Mouse (Mus musculus): Measurements from ENCODE around the gene Plxna4. TPM values are rescaled to one million over a fixed set of nuclear protein-coding genes. Genes with fewer than 3 reads are reported as not detected.
A peak's percentile ranks its signal among the peaks of the same experiment; 100 is the strongest.
"Not testable (repeated sequence)": the region's sequence is repeated elsewhere in the genome, so short reads cannot be mapped to it uniquely, and the experiment has no call there.

Gene Plxna4
- polyA plus RNA-seq, 1 experiment from 2014 or later = 14.0 TPM

GRCm38 (mm10) chr6:32526762-32527161 lies 61.2 kb downstream of the Plxna4 start:
- Histone ChIP-seq H3K27ac (ENCODE audit: low read depth, low read length) (no peak overlapping the region), H3K4me3 (ENCODE audit: low read length) (no peak overlapping the region), H3K27me3 (replicated peaks; ENCODE audit: control insufficient read depth, insufficient read depth, low read length) (no peaks in the 10 kb centered on the region), H3K9ac (ENCODE audit: low read depth, low read length) (no peak overlapping the region), H3K4me1 (ENCODE audit: control insufficient read depth, insufficient read depth, low read depth, low read length) (no peaks in the 10 kb centered on the region), H3K4me2 (ENCODE audit: low read length) (no peak overlapping the region), H3K36me3 (ENCODE audit: control insufficient read depth, insufficient read depth, low read length) (0 out of 2 replicates have a peak, but pooled peaks cover 2% of the 10 kb centered on the region), H3K9me3 (ENCODE audit: control insufficient read depth, low read length) (no peaks in the 10 kb centered on the region)
- ATAC-seq = no peak
- WGBS = 70% methylated on average over 5 of the region's 5 CpGs

DNA sequence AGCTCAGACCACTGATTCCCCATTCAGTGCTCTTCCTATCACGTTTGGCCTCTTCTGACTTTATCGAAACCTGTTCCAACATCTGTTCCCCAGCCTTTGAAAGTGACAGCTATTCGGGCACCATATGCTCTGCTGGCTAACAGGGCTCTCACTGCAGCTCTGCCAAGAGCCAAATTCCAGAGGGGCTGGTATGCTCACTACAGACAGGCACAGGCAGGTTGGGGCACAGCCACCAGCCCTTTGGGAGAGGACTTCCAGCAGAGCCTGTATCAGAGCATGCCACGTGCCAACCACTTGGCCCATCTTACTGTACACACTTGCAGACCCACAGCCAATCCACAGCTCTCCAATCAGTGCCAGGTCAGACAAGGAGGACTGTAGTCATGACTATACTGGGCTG lies 67.9 kb downstream of the Plxna4 start:
- peak; percentile 79 for ATAC-seq

DNA sequence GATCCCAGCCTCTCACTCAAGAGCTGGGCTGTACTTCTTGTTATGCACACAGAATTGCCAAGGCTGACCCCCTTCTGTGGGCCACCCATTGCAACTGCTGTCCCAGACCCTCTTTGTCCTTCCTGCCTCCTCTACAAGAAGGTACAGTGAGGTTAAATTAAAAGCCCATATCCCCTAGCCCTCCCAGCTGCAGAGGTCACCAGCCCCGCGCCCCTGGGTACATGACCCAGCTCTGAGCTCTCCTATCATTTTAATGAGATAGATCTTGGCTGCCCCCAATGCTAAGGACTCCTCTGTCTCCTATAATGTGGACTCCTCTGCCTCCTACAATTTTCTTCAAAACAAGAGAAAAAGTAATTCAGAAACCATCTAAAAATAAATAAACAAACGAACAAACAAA lies 69.4 kb downstream of the Plxna4 start:
- Histone ChIP-seq H3K9me3 (ENCODE audit: control insufficient read depth, low read length) (no peaks in the 10 kb centered on the region), H3K36me3 (ENCODE audit: control insufficient read depth, insufficient read depth, low read length) (peaks cover 11% of the 10 kb centered on the region), H3K4me3 (ENCODE audit: low read length) (no peak overlapping the region), H3K27ac (ENCODE audit: low read depth, low read length) (no peak overlapping the region), H3K9ac (ENCODE audit: low read depth, low read length) (no peak overlapping the region), H3K4me2 (ENCODE audit: low read length) (no peak overlapping the region), H3K4me1 (ENCODE audit: control insufficient read depth, insufficient read depth, low read depth, low read length) (no peaks in the 10 kb centered on the region), H3K27me3 (replicated peaks; ENCODE audit: control insufficient read depth, insufficient read depth, low read length) (no peaks in the 10 kb centered on the region)
- no peak for ATAC-seq
- WGBS = 96% methylated on average over 3 of the region's 3 CpGs

More for the DNA sequence above, 67.9 kb downstream of the Plxna4 start:
- H3K27ac ChIP-seq (ENCODE audit: low read depth, low read length) = no peak overlapping the region
- 38% methylated on average over 4 of the region's 4 CpGs for WGBS
- H3K4me2 ChIP-seq (ENCODE audit: low read length) = no peak overlapping the region
- no peaks in the 10 kb centered on the region for H3K27me3 ChIP-seq (replicated peaks; ENCODE audit: control insufficient read depth, insufficient read depth, low read length)
- no peaks in the 10 kb centered on the region for H3K9me3 ChIP-seq (ENCODE audit: control insufficient read depth, low read length)
- no peaks in the 10 kb centered on the region for H3K4me1 ChIP-seq (ENCODE audit: control insufficient read depth, insufficient read depth, low read depth, low read length)
- peaks cover 11% of the 10 kb centered on the region for H3K36me3 ChIP-seq (ENCODE audit: control insufficient read depth, insufficient read depth, low read length)
- H3K9ac ChIP-seq (ENCODE audit: low read depth, low read length) = no peak overlapping the region
- no peak overlapping the region for H3K4me3 ChIP-seq (ENCODE audit: low read length)

DNA sequence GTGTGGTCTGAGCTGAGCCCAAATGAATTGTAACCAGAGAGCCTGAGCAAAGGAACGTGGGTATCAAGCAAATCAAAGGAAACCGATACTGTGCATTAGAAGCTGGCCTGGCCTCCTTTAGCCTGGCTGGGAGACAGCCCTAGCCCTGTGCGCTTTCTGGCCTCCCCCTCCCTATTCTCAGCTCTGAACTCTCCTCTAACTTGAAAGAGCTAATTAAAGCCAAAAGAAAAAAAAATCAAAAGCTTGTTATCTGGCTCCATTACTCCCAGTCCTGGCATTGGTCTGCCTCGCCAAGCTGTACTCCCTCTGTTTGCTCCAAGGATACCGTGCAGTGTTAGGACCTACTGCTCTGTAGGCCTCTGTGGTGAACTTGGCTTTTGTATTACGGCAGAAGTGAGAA lies 73.9 kb downstream of the Plxna4 start:
- Histone ChIP-seq H3K36me3 (ENCODE audit: control insufficient read depth, insufficient read depth, low read length) (peaks cover 11% of the 10 kb centered on the region), H3K9me3 (ENCODE audit: control insufficient read depth, low read length) (no peaks in the 10 kb centered on the region), H3K4me1 (ENCODE audit: control insufficient read depth, insufficient read depth, low read depth, low read length) (no peaks in the 10 kb centered on the region), H3K27ac (ENCODE audit: low read depth, low read length) (no peak overlapping the region), H3K27me3 (replicated peaks; ENCODE audit: control insufficient read depth, insufficient read depth, low read length) (no peaks in the 10 kb centered on the region), H3K9ac (ENCODE audit: low read depth, low read length) (no peak overlapping the region), H3K4me3 (ENCODE audit: low read length) (no peak overlapping the region), H3K4me2 (ENCODE audit: low read length) (no peak overlapping the region)
- 54% methylated on average over 6 of the region's 6 CpGs for WGBS
- ATAC-seq = 0 out of 2 replicates have a peak, but pooled peaks have one; percentile 21

- Histone ChIP-seq H3K36me3 (ENCODE audit: control insufficient read depth, insufficient read depth, low read length) (peaks cover 9% of the 10 kb centered on the region), H3K4me3 (ENCODE audit: low read length) (no peak overlapping the region), H3K27me3 (replicated peaks; ENCODE audit: control insufficient read depth, insufficient read depth, low read length) (no peaks in the 10 kb centered on the region), H3K4me1 (ENCODE audit: control insufficient read depth, insufficient read depth, low read depth, low read length) (no peaks in the 10 kb centered on the region; the same call in 1 of the 2 replicates), H3K27ac (ENCODE audit: low read depth, low read length) (no peak overlapping the region), H3K9ac (ENCODE audit: low read depth, low read length) (no peak overlapping the region), H3K4me2 (ENCODE audit: low read length) (no peak overlapping the region), H3K9me3 (ENCODE audit: control insufficient read depth, low read length) (no peaks in the 10 kb centered on the region)
- 76% methylated on average over 1 of the region's 1 CpGs for WGBS
- ATAC-seq = no peak
Measured at GRCm38 (mm10) chr6:32512010-32512409, 76.0 kb downstream of the Plxna4 start.

DNA sequence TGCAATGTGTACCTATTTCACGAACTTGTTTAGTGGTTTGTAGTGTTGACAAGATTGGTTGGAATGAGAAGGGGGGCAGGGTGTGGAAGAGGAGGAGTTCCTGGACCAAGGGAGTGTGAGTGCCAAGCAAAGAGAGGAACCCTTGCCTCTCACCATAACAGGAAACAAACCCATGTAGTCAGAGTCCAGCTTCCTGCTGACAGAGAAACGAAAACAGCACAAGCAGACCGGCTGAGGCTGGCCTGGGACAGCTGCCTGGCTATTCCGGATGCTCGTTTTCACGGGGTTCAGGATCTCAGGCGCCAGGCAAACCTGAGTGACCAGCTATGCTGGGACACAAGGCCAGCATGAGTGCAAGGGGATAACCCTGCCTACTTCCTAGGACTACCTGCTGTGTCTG lies 77.1 kb downstream of the Plxna4 start:
- ATAC-seq = no peak
- Histone ChIP-seq H3K4me1 (ENCODE audit: control insufficient read depth, insufficient read depth, low read depth, low read length) (no peaks in the 10 kb centered on the region; the same call in 1 of the 2 replicates), H3K4me3 (ENCODE audit: low read length) (no peak overlapping the region), H3K9ac (ENCODE audit: low read depth, low read length) (no peak overlapping the region), H3K27me3 (replicated peaks; ENCODE audit: control insufficient read depth, insufficient read depth, low read length) (no peaks in the 10 kb centered on the region), H3K4me2 (ENCODE audit: low read length) (no peak overlapping the region), H3K27ac (ENCODE audit: low read depth, low read length) (no peak overlapping the region), H3K9me3 (ENCODE audit: control insufficient read depth, low read length) (no peaks in the 10 kb centered on the region), H3K36me3 (ENCODE audit: control insufficient read depth, insufficient read depth, low read length) (no peaks in the 10 kb centered on the region)
- WGBS = 81% methylated on average over 7 of the region's 7 CpGs

- H3K27ac ChIP-seq (ENCODE audit: low read depth, low read length) = no peak overlapping the region
- no peaks in the 10 kb centered on the region for H3K36me3 ChIP-seq (ENCODE audit: control insufficient read depth, insufficient read depth, low read length)
- no peak overlapping the region for H3K4me3 ChIP-seq (ENCODE audit: low read length)
- H3K27me3 ChIP-seq (replicated peaks; ENCODE audit: control insufficient read depth, insufficient read depth, low read length) = no peaks in the 10 kb centered on the region
- H3K9ac ChIP-seq (ENCODE audit: low read depth, low read length) = no peak overlapping the region
- no peak overlapping the region for H3K4me2 ChIP-seq (ENCODE audit: low read length)
- no peaks in the 10 kb centered on the region; the same call in 1 of the 2 replicates for H3K4me1 ChIP-seq (ENCODE audit: control insufficient read depth, insufficient read depth, low read depth, low read length)
- no peaks in the 10 kb centered on the region for H3K9me3 ChIP-seq (ENCODE audit: control insufficient read depth, low read length)
- no peak for ATAC-seq
- WGBS = 83% methylated on average over 1 of the region's 1 CpGs
Measured at GRCm38 (mm10) chr6:32510491-32510890, 77.5 kb downstream of the Plxna4 start.

- H3K4me3 ChIP-seq (ENCODE audit: low read length) = no peak overlapping the region
- 67% methylated on average over 9 of the region's 9 CpGs for WGBS
- H3K4me1 ChIP-seq (ENCODE audit: control insufficient read depth, insufficient read depth, low read depth, low read length) = no peaks in the 10 kb centered on the region; the same call in none of the 2 replicates
- no peak overlapping the region for H3K9ac ChIP-seq (ENCODE audit: low read depth, low read length)
- ATAC-seq = no peak
- no peak overlapping the region for H3K4me2 ChIP-seq (ENCODE audit: low read length)
- no peak overlapping the region for H3K27ac ChIP-seq (ENCODE audit: low read depth, low read length)
- H3K36me3 ChIP-seq (ENCODE audit: control insufficient read depth, insufficient read depth, low read length) = no peaks in the 10 kb centered on the region
- no peaks in the 10 kb centered on the region for H3K9me3 ChIP-seq (ENCODE audit: control insufficient read depth, low read length)
- H3K27me3 ChIP-seq (replicated peaks; ENCODE audit: control insufficient read depth, insufficient read depth, low read length) = no peaks in the 10 kb centered on the region
Measured at GRCm38 (mm10) chr6:32509046-32509445, 78.9 kb downstream of the Plxna4 start.

DNA sequence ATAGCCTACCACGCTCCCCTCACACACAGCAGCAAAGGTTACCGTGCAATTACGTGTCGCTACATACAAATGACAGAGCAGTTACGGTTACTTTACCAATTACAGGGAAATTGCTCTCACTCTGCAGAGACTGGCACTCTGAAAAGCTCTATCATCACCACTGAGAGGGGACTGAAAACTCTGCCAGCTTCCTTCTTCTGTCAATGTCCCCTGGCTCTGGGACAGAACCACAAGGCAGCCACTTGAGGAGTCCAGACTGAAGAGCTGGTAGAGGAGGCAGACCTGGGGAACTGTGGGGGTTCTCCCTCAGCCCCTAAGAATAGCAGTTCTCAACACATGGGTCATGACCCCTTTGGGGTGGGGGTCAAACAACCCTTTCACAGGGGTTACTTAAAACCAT lies 83.0 kb downstream of the Plxna4 start:
- no peaks in the 10 kb centered on the region for H3K9me3 ChIP-seq (ENCODE audit: control insufficient read depth, low read length)
- H3K4me3 ChIP-seq (ENCODE audit: low read length) = no peak overlapping the region
- 56% methylated on average over 5 of the region's 5 CpGs for WGBS

GRCm38 (mm10) chr6:32501186-32501585 lies 86.8 kb downstream of the Plxna4 start:
- H3K4me2 ChIP-seq (ENCODE audit: low read length); H3K27ac ChIP-seq (ENCODE audit: low read depth, low read length); H3K9ac ChIP-seq (ENCODE audit: low read depth, low read length); H3K4me3 ChIP-seq (ENCODE audit: low read length); H3K27me3 ChIP-seq (replicated peaks; ENCODE audit: control insufficient read depth, insufficient read depth, low read length); ATAC-seq; H3K9me3 ChIP-seq (ENCODE audit: control insufficient read depth, low read length); H3K4me1 ChIP-seq (ENCODE audit: control insufficient read depth, insufficient read depth, low read depth, low read length); H3K36me3 ChIP-seq (ENCODE audit: control insufficient read depth, insufficient read depth, low read length): not testable (repeated sequence)
- 100% methylated on average over 1 of the region's 1 CpGs for WGBS

More for the DNA sequence above, 83.0 kb downstream of the Plxna4 start:
- Histone ChIP-seq H3K4me1 (ENCODE audit: control insufficient read depth, insufficient read depth, low read depth, low read length) (no peaks in the 10 kb centered on the region; the same call in none of the 2 replicates), H3K27ac (ENCODE audit: low read depth, low read length) (no peak overlapping the region), H3K9ac (ENCODE audit: low read depth, low read length) (no peak overlapping the region), H3K27me3 (replicated peaks; ENCODE audit: control insufficient read depth, insufficient read depth, low read length) (no peaks in the 10 kb centered on the region), H3K4me2 (ENCODE audit: low read length) (no peak overlapping the region), H3K36me3 (ENCODE audit: control insufficient read depth, insufficient read depth, low read length) (no peaks in the 10 kb centered on the region)
- no peak for ATAC-seq
